Mouse (Mus musculus): ENCODE measurements at regions not wholly inside any gene's neighbourhood (a gene's known extent, or its start where the extent isn't known, plus 50 kb on each side); places are given as distances from the start of the nearest gene placed in this dataset.

- Histone ChIP-seq H3K36me3 (no peaks in the 10 kb centered on the region), H3K9ac (no peak overlapping the region), H3K4me3 (no peak overlapping the region), H3K27me3 (no peaks in the 10 kb centered on the region), H3K4me2 (no peak overlapping the region), H3K9me3 (no peaks in the 10 kb centered on the region), H3K4me1 (no peaks in the 10 kb centered on the region), H3K27ac (no peak overlapping the region)
- 29% methylated on average over 7 of the region's 7 CpGs for WGBS
- ATAC-seq (ENCODE audit: borderline replicate concordance, extremely low read depth, low FRiP score, low TSS enrichment): no peak
Observed at GRCm38 (mm10) chr1:35642595-35642994, 425.6 kb upstream of the Hs6st1 start.

DNA sequence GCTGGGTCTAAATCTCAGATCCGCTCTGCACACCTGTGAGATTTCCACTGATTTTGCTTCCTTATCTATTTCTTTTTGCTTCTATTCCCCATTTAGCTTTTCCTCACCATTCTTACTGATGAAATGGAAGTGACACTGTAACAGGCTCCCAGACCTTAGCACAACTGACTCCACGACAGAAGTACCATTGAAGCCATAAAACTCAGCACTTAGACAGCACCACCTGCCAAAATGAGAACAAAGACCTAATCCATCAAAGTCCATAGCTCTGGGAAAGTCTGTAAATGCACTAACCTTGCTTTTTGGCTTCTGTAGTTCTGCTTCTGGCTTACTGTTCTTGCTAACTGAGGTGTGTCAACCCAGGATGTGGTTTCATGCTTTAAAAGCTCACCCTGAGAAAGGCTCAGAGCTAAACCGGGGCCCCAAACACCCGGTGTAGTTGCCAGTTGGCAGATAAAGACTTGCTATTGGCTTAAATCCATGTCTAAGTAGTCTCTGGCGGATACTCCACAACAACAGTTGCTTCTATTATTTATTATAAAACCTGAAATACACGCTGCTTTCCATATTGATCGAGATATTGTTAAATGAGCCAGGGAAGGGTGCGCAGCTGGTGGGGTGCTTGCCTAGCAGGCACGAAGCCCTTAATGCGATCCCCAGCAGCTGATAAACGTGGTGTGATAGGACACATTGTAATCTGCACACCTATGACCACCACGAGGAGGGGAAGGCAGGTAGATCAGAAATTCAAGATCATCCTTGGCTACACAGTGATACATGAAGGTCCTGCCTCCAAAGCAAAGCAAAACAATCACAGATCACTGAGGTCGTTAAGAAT is 414.9 kb upstream of the Hs6st1 start:
- Histone ChIP-seq H3K4me3 (no peak overlapping the region), H3K4me1 (no peaks in the 10 kb centered on the region), H3K36me3 (no peaks in the 10 kb centered on the region), H3K9ac (no peak overlapping the region), H3K9me3 (no peaks in the 10 kb centered on the region), H3K27me3 (no peaks in the 10 kb centered on the region), H3K4me2 (no peak overlapping the region), H3K27ac (no peak overlapping the region)
- WGBS: 68% methylated on average over 13 of the region's 13 CpGs
- no peak for ATAC-seq (ENCODE audit: borderline replicate concordance, extremely low read depth, low FRiP score, low TSS enrichment)

GRCm38 (mm10) chr1:35663006-35663405 is 405.2 kb upstream of the Hs6st1 start:
- no peaks in the 10 kb centered on the region for H3K27me3 ChIP-seq
- H3K9me3 ChIP-seq: no peaks in the 10 kb centered on the region
- H3K36me3 ChIP-seq: no peaks in the 10 kb centered on the region
- H3K27ac ChIP-seq: no peak overlapping the region
- no peak for ATAC-seq (ENCODE audit: borderline replicate concordance, extremely low read depth, low FRiP score, low TSS enrichment)
- no peak overlapping the region for H3K9ac ChIP-seq
- no peak overlapping the region for H3K4me2 ChIP-seq
- no peaks in the 10 kb centered on the region for H3K4me1 ChIP-seq
- H3K4me3 ChIP-seq: no peak overlapping the region
- WGBS: 84% methylated on average over 4 of the region's 4 CpGs

DNA sequence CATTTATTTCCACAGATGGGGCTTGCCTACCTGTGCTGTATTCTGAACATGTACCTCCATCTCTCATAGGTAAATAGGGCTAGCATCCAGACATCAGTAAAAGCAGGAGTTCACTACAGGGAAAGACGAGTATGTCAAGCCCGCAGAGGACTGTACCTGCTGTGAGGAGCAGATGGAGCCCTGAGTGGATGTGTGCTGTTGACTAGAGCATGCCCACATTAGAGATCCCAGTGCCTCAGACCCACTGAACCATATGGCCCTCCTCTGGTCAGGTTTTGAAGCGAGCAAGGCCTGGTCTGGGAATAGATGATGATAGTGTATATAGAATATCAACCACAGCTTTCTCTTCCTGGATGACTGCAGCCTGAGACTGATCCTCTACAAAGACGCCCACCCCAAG is 394.7 kb upstream of the Hs6st1 start:
- Histone ChIP-seq H3K27ac (no peak overlapping the region), H3K4me2 (no peak overlapping the region), H3K36me3 (no peaks in the 10 kb centered on the region), H3K4me3 (no peak overlapping the region), H3K9ac (no peak overlapping the region), H3K27me3 (no peaks in the 10 kb centered on the region), H3K9me3 (no peaks in the 10 kb centered on the region), H3K4me1 (no peaks in the 10 kb centered on the region)
- WGBS: 80% methylated on average over 4 of the region's 4 CpGs
- no peak for ATAC-seq (ENCODE audit: borderline replicate concordance, extremely low read depth, low FRiP score, low TSS enrichment)

DNA sequence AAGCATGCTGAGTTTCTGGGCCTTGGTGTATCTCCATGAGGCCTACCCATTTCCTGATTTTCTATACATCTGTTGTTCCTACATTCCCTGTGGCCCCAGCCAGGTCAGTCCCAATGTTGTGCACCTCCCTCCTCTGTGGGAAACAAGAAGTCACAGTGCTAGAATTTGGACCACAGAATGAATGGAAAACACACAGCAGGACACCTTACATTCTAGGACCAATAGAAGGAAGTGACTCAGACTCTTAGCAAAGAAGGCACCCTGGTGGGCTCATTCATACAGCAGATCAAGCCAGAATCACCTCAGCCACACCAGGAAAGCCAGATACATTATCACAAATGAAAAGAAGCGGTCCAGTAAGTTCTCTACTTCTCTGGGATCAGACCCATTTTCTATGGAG is 394.2 kb upstream of the Hs6st1 start:
- Histone ChIP-seq H3K9me3 (no peaks in the 10 kb centered on the region), H3K4me2 (no peak overlapping the region), H3K4me1 (no peaks in the 10 kb centered on the region), H3K4me3 (no peak overlapping the region), H3K36me3 (no peaks in the 10 kb centered on the region), H3K27ac (no peak overlapping the region), H3K27me3 (no peaks in the 10 kb centered on the region), H3K9ac (no peak overlapping the region)
- 86% methylated on average over 1 of the region's 1 CpGs for WGBS
- ATAC-seq (ENCODE audit: borderline replicate concordance, extremely low read depth, low FRiP score, low TSS enrichment): no peak

DNA sequence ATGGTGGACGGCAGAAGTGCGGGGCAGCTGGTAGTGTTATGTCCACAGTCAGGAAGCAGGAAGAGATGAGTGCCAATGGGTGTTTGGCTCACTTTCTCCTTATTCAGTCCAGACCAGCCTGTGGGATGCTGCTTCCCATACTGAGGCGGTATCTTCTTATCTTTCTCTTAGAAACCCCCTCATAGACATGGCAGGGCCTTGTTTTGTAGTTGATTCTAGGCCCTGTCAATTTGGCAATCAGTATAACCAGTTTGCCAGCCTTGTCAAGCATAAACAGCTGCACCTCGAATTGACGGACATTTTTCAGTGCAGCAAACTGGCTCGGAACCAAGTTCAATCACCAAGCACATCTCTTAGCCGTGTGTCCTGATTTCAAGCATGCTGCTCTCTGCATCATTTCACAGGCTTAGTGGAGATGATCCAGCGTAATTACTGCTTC is 385.7 kb upstream of the Hs6st1 start:
- Histone ChIP-seq H3K4me2 (no peak overlapping the region), H3K36me3 (no peaks in the 10 kb centered on the region), H3K9ac (no peak overlapping the region), H3K4me3 (no peak overlapping the region), H3K27ac (no peak overlapping the region), H3K4me1 (no peaks in the 10 kb centered on the region), H3K9me3 (no peaks in the 10 kb centered on the region), H3K27me3 (no peaks in the 10 kb centered on the region)
- no peak for ATAC-seq (ENCODE audit: borderline replicate concordance, extremely low read depth, low FRiP score, low TSS enrichment)
- WGBS: 48% methylated on average over 8 of the region's 8 CpGs

GRCm38 (mm10) chr1:35685651-35686050 is 382.5 kb upstream of the Hs6st1 start:
- H3K9me3 ChIP-seq: no peaks in the 10 kb centered on the region
- H3K9ac ChIP-seq: no peak overlapping the region
- no peaks in the 10 kb centered on the region for H3K27me3 ChIP-seq
- no peaks in the 10 kb centered on the region for H3K4me1 ChIP-seq
- WGBS: 39% methylated on average over 6 of the region's 6 CpGs
- H3K4me2 ChIP-seq: no peak overlapping the region
- H3K36me3 ChIP-seq: no peaks in the 10 kb centered on the region
- ATAC-seq (ENCODE audit: borderline replicate concordance, extremely low read depth, low FRiP score, low TSS enrichment): no peak
- H3K27ac ChIP-seq: no peak overlapping the region
- H3K4me3 ChIP-seq: no peak overlapping the region

DNA sequence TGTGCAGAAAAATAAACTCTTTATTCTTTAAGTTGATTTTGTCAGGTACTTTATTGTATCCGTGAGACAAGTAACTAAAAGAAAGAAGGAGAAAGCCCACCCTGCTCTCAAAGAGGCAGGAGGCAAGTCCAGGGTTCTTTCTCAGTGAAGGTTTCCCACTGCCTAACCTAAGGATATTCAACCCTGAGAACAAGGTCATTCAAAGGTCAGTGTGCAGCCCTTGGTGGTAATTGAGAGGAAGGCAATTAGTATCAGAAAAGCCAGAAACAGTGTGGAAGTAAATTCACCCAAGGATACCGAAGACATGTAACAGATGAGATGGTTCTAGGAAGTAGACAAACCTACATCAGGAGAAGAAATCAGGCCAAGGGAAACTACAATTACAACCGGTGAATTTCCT is 373.9 kb upstream of the Hs6st1 start:
- no peaks in the 10 kb centered on the region for H3K27me3 ChIP-seq
- H3K9ac ChIP-seq: no peak overlapping the region
- 54% methylated on average over 3 of the region's 3 CpGs for WGBS
- no peak overlapping the region for H3K4me2 ChIP-seq
- H3K9me3 ChIP-seq: no peaks in the 10 kb centered on the region
- H3K27ac ChIP-seq: no peak overlapping the region
- no peaks in the 10 kb centered on the region for H3K4me1 ChIP-seq
- no peak for ATAC-seq (ENCODE audit: borderline replicate concordance, extremely low read depth, low FRiP score, low TSS enrichment)
- no peaks in the 10 kb centered on the region for H3K36me3 ChIP-seq
- no peak overlapping the region for H3K4me3 ChIP-seq

- ATAC-seq (ENCODE audit: borderline replicate concordance, extremely low read depth, low FRiP score, low TSS enrichment): no peak; the same call in 1 of the 2 replicates
- H3K4me3 ChIP-seq: no peak overlapping the region
- H3K36me3 ChIP-seq: no peaks in the 10 kb centered on the region
- 49% methylated on average over 15 of the region's 15 CpGs for WGBS
- H3K27ac ChIP-seq: no peak overlapping the region
- no peak overlapping the region for H3K4me2 ChIP-seq
- H3K9me3 ChIP-seq: no peaks in the 10 kb centered on the region
- no peaks in the 10 kb centered on the region for H3K4me1 ChIP-seq
- H3K27me3 ChIP-seq: no peaks in the 10 kb centered on the region
- no peak overlapping the region for H3K9ac ChIP-seq
Observed at GRCm38 (mm10) chr1:35694775-35695591, 373.2 kb upstream of the Hs6st1 start.

GRCm38 (mm10) chr1:35697218-35697617 is 371.0 kb upstream of the Hs6st1 start:
- 27% methylated on average over 4 of the region's 4 CpGs for WGBS
- Histone ChIP-seq H3K27ac (no peak overlapping the region), H3K4me1 (no peaks in the 10 kb centered on the region), H3K9me3 (no peaks in the 10 kb centered on the region), H3K27me3 (no peaks in the 10 kb centered on the region), H3K4me2 (no peak overlapping the region), H3K4me3 (no peak overlapping the region), H3K36me3 (no peaks in the 10 kb centered on the region), H3K9ac (no peak overlapping the region)
- ATAC-seq (ENCODE audit: borderline replicate concordance, extremely low read depth, low FRiP score, low TSS enrichment): no peak

DNA sequence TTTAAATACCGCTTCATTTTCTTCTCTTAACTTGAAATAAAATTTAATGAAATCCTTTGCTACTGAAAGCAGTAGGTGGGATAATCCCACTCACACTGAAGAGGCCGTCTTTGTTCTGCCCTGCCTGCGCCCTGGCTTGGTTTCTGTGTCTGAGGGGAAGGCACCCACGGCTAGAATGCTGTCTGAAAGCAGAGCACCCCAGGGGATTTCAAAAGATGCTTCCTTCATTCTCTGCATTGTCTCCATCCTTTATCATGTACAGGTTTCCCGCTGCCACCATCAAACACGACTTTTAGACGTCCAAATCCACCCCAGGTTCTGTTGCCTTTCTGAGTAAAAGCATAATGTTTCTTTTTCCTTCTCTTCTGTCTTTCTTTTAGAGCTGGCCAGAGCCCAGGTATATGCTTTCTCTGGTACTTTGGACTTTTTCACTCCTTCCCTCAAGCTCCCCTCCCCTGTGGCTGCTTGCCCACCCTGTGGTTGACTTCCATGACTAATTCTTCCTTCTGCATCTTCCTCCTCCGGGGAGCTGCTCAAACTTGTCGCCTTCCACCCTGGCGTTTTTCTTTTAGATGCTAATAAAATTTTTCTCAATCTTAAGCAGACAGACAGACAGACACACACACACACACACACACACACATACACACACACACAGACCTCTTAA is 370.2 kb upstream of the Hs6st1 start:
- 36% methylated on average over 10 of the region's 10 CpGs for WGBS

GRCm38 (mm10) chr1:35702585-35702984 is 365.6 kb upstream of the Hs6st1 start:
- H3K27ac ChIP-seq: no peak overlapping the region
- no peaks in the 10 kb centered on the region for H3K27me3 ChIP-seq
- H3K9ac ChIP-seq: no peak overlapping the region

More for the DNA sequence above, 370.2 kb upstream of the Hs6st1 start:
- Histone ChIP-seq H3K27ac (no peak overlapping the region; the same call in 1 of the 2 replicates), H3K27me3 (no peaks in the 10 kb centered on the region), H3K36me3 (no peaks in the 10 kb centered on the region), H3K9ac (no peak overlapping the region), H3K4me2 (no peak overlapping the region), H3K4me1 (no peaks in the 10 kb centered on the region), H3K9me3 (no peaks in the 10 kb centered on the region), H3K4me3 (no peak overlapping the region)
- ATAC-seq (ENCODE audit: borderline replicate concordance, extremely low read depth, low FRiP score, low TSS enrichment): no peak

More at GRCm38 (mm10) chr1:35702585-35702984, 365.6 kb upstream of the Hs6st1 start:
- ATAC-seq (ENCODE audit: borderline replicate concordance, extremely low read depth, low FRiP score, low TSS enrichment): no peak
- Histone ChIP-seq H3K4me1 (no peaks in the 10 kb centered on the region), H3K9me3 (no peaks in the 10 kb centered on the region), H3K4me2 (no peak overlapping the region), H3K36me3 (no peaks in the 10 kb centered on the region), H3K4me3 (no peak overlapping the region)
- 41% methylated on average over 1 of the region's 1 CpGs for WGBS

Measured in lung, embryonic 15.5 days (tissue).